Mouse (Mus musculus): ENCODE data around the gene Vps35l. TPM values are rescaled to one million over a fixed set of nuclear protein-coding genes. Genes with fewer than 3 reads are reported as not detected.

Gene Vps35l
- polyA plus RNA-seq, 1 experiment from 2014 or later, result 123 TPM

DNA sequence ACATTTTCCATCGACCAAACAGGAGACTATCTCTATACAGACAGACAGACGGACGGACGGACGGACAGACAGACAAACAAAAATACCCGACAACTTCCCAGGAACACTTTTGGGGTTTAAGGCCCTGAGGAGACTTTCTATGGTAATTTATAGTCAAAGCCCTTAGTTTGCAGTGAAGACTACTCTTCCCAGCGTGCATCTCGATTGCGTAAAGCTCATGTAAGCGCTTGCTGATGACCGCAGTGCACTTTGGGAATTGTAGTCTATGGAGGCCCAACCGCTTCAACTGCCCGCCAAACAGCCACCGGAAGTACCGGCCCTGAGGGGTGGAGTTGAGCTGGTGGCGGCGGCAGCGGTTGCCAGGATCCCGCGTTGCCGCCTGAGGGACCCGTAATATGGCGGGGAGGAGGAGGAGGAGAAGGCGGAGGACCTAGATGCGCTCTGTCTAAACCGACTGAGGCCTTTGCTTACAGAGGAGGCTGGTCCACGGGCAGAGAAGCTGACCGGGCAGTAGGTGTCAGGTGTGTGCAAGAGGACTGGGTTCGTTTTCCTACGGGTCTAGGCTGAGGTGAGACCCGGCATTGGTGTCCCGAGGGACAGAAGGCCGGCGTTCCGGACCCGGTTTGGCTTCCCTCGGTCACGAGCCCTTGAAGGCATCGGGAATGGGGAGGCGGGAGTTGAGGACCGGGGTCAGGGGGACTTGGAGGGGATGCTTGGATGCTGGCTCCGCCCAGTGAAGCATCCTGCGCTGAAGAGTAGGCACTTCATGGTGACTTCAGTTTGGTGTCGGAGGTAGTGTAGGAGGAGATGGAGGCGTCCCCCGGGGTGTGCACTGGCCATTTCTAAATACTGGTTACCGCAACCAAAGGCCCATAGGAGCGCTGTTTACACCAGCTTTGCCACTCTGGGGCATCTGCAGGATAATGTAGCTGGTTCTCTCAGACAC is 27.5 kb upstream of the Vps35l start, which contains the start of gene Ccp110:
Gene Ccp110 (plus strand): TSS at position 325 of the 946 bp plus-strand sequence.
- Histone ChIP-seq H3K4me3 (ENCODE audit: inconsistent target) (peak within 1 kb of the TSS; percentile 90), H3K79me2 (ENCODE audit: inconsistent target) (no peaks in the 10 kb centered on the region), H3K36me3 (ENCODE audit: inconsistent target) (no peaks in the 10 kb centered on the region), H3K27ac (no peak within 1 kb of the TSS)
- WGBS (ENCODE audit: missing documents), result 1% methylated on average over 46 of the region's 48 CpGs

DNA sequence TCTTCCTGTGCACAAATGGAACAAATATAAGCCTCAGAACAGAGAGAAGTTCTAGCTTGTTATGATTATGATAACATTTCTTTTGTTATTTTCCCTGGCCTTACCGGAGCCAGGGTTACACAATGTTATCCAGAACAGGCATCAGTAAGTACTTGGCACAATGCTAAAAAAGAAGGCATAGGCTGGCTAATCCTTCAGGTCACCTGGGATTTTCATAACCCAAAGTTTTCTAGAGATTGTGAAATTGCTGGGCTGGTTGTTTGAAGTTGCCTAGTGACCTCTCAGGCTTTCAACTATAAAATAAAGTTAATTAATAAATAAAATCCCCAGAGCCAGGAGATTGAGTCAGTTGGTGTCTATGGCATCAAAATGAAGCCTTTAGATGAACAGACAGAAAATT is 25.2 kb upstream of the Vps35l start:
- Histone ChIP-seq H3K79me2 (ENCODE audit: inconsistent target) (no peaks in the 10 kb centered on the region), H3K27ac (no peak overlapping the region), H3K36me3 (ENCODE audit: inconsistent target) (no peaks in the 10 kb centered on the region), H3K4me3 (ENCODE audit: inconsistent target) (no peak overlapping the region)
- WGBS (ENCODE audit: missing documents), result 100% methylated on average over 1 of the region's 1 CpGs

DNA sequence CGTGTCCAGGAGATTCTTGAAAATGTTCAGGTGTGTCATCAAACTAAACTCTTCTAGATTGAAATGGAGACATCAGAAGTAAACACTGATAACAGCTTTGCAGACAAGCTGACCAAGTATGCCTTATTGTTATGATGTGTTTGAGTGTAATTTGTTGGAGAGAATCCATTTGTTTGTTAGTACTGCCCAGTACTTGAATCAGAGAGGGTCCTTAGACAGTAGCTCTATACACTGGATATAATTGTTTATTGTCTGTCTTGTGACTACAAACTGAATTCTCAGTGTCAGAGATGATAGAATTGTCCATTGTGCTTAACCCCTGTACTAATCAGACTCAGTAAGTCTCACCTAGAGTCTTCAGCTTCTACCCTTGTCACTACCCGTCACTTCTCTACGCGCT is 22.0 kb upstream of the Vps35l start:
- WGBS (ENCODE audit: missing documents), result 95% methylated on average over 4 of the region's 4 CpGs
- Histone ChIP-seq H3K27ac (no peak overlapping the region), H3K79me2 (ENCODE audit: inconsistent target) (no peaks in the 10 kb centered on the region), H3K36me3 (ENCODE audit: inconsistent target) (no peaks in the 10 kb centered on the region), H3K4me3 (ENCODE audit: inconsistent target) (no peak overlapping the region)

GRCm38 (mm10) chr7:118723927-118724326 is 16.1 kb upstream of the Vps35l start:
- Histone ChIP-seq H3K36me3 (ENCODE audit: inconsistent target) (no peaks in the 10 kb centered on the region), H3K4me3 (ENCODE audit: inconsistent target) (no peak overlapping the region), H3K27ac (no peak overlapping the region), H3K79me2 (ENCODE audit: inconsistent target) (no peaks in the 10 kb centered on the region)
- 96% methylated on average over 9 of the region's 9 CpGs for WGBS (ENCODE audit: missing documents)

DNA sequence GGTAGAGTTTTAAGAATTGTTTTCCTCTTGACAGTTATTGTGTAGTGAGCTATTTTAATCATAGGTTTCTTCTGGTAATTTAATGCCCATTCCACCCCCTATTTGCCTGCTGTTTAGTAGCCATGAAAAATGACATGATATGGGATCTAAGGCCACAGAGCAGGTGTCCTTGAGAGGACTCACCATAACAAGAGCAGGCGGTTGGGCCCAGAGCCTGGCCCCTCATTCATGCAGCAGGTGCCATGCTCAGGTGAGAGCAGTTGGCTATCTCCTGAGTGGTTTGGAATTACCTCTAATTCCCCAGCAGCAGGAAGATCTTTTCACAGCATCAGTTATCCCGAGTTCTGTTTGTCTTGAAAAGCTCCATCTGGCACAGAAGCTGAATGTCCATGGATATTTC is 14.6 kb upstream of the Vps35l start:
- 94% methylated on average over 2 of the region's 2 CpGs for WGBS (ENCODE audit: missing documents)
- H3K79me2 ChIP-seq (ENCODE audit: inconsistent target), result no peaks in the 10 kb centered on the region
- H3K36me3 ChIP-seq (ENCODE audit: inconsistent target), result no peaks in the 10 kb centered on the region

DNA sequence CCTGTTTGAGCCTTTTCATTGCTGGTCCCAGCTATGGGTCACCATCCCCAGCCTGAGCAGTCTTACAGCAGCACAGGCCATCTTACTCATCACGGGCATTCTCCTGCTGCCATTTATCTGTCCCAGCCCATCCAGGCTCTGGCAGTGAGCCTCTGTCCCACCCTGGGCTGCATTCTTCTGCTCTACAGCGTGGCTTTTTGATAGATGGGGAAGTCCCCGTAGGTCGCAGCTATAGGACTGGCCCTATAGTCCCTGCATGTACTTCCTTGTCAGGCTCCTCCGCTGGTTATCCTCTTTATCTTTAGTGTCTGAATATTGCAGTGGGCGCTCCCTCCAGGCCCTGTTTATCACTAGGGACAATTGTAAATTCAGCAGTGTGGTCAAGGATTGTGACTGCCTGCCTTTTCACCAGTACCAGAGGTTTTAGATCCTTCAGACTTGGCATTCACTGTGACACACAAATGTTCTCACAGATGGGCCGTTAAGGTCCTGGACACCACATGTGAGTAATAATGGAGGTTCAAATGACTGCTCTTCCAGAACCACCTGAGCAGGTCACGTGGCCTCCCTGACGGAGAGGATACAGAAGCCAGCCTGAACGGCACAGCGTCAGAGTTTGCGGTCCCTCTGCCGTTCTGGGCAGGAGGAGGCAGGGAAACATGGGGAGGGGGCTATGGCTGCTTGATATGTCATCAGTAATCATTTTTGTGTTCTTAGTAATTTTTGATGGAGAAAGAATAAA is 11.0 kb upstream of the Vps35l start:
- H3K27ac ChIP-seq, result no peak overlapping the region
- no peaks in the 10 kb centered on the region for H3K36me3 ChIP-seq (ENCODE audit: inconsistent target)
- no peaks in the 10 kb centered on the region for H3K79me2 ChIP-seq (ENCODE audit: inconsistent target)
- WGBS (ENCODE audit: missing documents), result 96% methylated on average over 13 of the region's 13 CpGs
- H3K4me3 ChIP-seq (ENCODE audit: inconsistent target), result no peak overlapping the region

More for the DNA sequence above, 14.6 kb upstream of the Vps35l start:
- no peak overlapping the region for H3K27ac ChIP-seq
- H3K4me3 ChIP-seq (ENCODE audit: inconsistent target), result no peak overlapping the region

- Histone ChIP-seq H3K27ac (no peak overlapping the region), H3K4me3 (ENCODE audit: inconsistent target) (no peak overlapping the region), H3K79me2 (ENCODE audit: inconsistent target) (no peaks in the 10 kb centered on the region), H3K36me3 (ENCODE audit: inconsistent target) (no peaks in the 10 kb centered on the region)
- WGBS (ENCODE audit: missing documents), result 93% methylated on average over 3 of the region's 3 CpGs
These were observed 8.2 kb upstream of the Vps35l start for GRCm38 (mm10) chr7:118731781-118732180.

DNA sequence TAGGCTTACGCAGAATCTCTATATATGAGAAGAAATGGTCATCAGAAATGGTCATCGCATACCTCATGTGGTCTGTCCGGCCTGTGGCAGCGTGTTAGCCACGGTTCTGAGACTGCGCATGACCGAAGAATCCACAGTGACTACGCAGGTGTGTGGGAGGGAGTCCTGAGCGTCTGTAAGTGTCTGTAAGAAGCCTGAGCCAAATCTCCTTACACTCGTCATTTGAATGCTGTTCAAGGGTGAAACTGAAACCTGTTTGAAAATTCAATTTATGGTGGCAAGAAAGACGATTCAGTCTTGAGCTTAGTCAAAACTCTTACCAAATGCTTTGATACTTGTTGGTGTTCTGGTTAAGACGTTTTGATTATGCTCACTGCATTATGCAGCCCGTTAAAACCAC is 6.8 kb upstream of the Vps35l start:
- Histone ChIP-seq H3K79me2 (ENCODE audit: inconsistent target) (no peaks in the 10 kb centered on the region), H3K36me3 (ENCODE audit: inconsistent target) (no peaks in the 10 kb centered on the region), H3K4me3 (ENCODE audit: inconsistent target) (no peak overlapping the region), H3K27ac (no peak overlapping the region)
- 97% methylated on average over 13 of the region's 13 CpGs for WGBS (ENCODE audit: missing documents)

- no peak overlapping the region for H3K27ac ChIP-seq
- peaks cover 32% of the 10 kb centered on the region for H3K79me2 ChIP-seq (ENCODE audit: inconsistent target)
- no peak overlapping the region for H3K4me3 ChIP-seq (ENCODE audit: inconsistent target)
- 0 out of 2 replicates have a peak, but pooled peaks cover 5% of the 10 kb centered on the region for H3K36me3 ChIP-seq (ENCODE audit: inconsistent target)
- 100% methylated on average over 1 of the region's 1 CpGs for WGBS (ENCODE audit: missing documents)
These were observed 1.3 kb upstream of the Vps35l start for GRCm38 (mm10) chr7:118738730-118739129.

DNA sequence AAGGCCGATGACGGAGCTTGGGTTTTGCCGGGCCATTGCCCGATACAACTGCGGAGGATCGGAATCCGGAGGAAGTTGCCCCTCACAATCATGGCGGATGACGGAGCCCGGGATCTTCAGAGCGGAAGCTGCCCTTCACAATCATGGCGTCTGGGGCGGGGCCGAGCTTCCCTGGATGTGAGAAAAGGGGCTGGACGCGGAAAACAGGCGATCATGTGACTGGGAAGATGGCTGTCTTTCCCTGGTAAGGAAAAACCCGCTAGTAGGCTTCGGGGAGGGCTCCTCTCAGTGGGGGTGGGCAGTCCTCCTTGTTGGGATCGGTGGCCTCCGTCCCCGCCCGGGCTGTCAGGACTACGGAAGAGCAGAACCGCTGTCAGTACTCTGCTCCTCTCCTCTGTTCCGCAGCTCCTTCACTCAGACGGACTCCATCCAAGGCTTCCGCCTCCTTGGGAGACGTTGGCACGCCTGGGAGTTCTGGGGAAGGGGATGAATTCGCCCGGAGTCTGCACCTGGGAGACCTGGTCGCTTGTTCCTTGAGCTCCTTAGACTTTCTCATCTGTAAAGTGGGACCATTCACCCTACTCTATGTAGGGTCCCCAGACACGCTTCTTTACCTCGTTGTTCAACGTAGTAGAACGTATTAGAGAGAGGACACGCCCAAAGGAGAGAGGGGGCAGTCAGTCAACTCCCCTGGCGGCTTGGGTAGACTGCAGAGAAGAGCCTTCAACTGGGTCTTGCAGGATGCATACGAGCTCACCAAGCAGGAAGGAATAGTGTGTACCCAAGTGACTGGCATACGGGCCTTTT is 709 bp downstream of the Vps35l start:
- 3% methylated on average over 41 of the region's 41 CpGs for WGBS (ENCODE audit: missing documents)
- H3K27ac ChIP-seq, result peak overlapping the region; percentile 93
- H3K4me3 ChIP-seq (ENCODE audit: inconsistent target), result peak overlapping the region; percentile 96
- H3K79me2 ChIP-seq (ENCODE audit: inconsistent target), result peaks cover 52% of the 10 kb centered on the region
- H3K36me3 ChIP-seq (ENCODE audit: inconsistent target), result peaks cover 19% of the 10 kb centered on the region

- H3K4me3 ChIP-seq (ENCODE audit: inconsistent target), result no peak overlapping the region; the same call in 1 of the 2 replicates
- WGBS (ENCODE audit: missing documents), result 62% methylated on average over 6 of the region's 6 CpGs
- peaks cover 34% of the 10 kb centered on the region for H3K36me3 ChIP-seq (ENCODE audit: inconsistent target)
- H3K79me2 ChIP-seq (ENCODE audit: inconsistent target), result peaks cover 58% of the 10 kb centered on the region
- H3K27ac ChIP-seq, result no peak overlapping the region
These were observed 2.3 kb downstream of the Vps35l start for GRCm38 (mm10) chr7:118742278-118742677.

- Histone ChIP-seq H3K4me3 (ENCODE audit: inconsistent target) (no peak overlapping the region), H3K27ac (no peak overlapping the region), H3K79me2 (ENCODE audit: inconsistent target) (peaks cover 58% of the 10 kb centered on the region), H3K36me3 (ENCODE audit: inconsistent target) (peaks cover 59% of the 10 kb centered on the region)
- 95% methylated on average over 5 of the region's 5 CpGs for WGBS (ENCODE audit: missing documents)
These were observed 4.7 kb downstream of the Vps35l start for GRCm38 (mm10) chr7:118744766-118745165.

DNA sequence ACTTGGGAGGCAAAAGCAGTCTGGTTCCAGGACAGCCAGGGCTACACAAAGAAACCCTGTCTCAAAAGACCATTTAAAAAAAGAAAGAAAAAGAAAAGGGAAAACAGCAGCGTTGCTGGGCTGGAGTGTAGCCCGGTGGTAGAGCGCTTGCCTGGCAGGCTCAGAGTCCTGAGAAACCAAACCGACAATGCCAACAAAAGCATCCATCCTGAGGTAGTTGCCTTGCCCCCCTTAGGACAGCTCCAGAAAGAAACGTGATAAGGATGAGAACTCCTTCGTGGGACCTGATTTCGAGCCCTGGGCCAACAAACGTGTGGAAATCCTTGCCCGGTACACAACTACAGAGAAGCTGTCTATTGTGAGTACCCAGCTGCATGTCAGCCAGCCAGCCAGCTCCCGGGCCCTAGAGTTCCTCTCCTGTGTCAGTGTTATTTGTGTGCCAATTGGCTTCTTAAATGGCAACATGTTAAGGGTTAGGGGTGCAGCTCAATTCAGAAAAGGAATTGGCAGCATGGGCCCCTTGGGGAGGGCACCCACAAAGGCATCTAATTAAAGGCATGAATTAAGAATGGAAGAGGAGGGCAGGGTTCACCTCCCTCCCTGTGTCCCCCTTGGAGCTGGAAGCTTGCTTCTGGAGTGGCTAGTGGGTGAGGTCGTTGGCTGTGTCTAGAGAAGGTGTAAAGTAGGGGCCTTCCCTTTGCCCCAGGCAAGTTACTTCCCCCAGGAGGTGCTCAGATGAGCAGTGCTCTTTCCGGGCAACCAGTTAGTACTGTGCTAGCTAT is 8.1 kb downstream of the Vps35l start:
- H3K4me3 ChIP-seq (ENCODE audit: inconsistent target), result no peak overlapping the region
- peaks cover 33% of the 10 kb centered on the region for H3K79me2 ChIP-seq (ENCODE audit: inconsistent target)
- H3K36me3 ChIP-seq (ENCODE audit: inconsistent target), result peaks cover 91% of the 10 kb centered on the region
- 96% methylated on average over 12 of the region's 12 CpGs for WGBS (ENCODE audit: missing documents)
- no peak overlapping the region for H3K27ac ChIP-seq

DNA sequence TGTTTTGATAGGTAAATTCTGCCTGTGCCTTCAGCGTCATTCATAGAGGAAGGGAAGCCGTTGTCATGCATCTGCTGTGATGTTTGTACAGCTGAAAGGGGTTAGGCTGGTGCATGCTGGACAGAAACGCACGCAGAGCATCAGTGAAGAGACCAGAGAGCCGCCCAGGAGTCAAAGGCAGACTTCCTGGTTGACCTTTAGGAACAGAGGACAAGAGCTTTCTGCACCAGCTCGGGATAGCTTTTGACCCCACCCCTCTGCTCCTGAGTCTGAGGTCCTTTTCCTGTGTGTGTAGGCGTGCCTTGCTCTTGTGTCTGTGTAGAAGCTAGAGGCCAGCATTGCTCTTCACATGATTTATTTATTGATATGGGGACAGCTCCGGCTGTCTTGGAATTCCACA is 9.7 kb downstream of the Vps35l start:
- 95% methylated on average over 6 of the region's 8 CpGs for WGBS (ENCODE audit: missing documents)
- no peak overlapping the region for H3K27ac ChIP-seq
- peaks cover 96% of the 10 kb centered on the region for H3K36me3 ChIP-seq (ENCODE audit: inconsistent target)
- peaks cover 17% of the 10 kb centered on the region; the same call in 1 of the 2 replicates for H3K79me2 ChIP-seq (ENCODE audit: inconsistent target)
- H3K4me3 ChIP-seq (ENCODE audit: inconsistent target), result no peak overlapping the region

Data from macrophage (primary cell).